ENCODE assay signal across 25 mouse cellular contexts in the genomic region with DNA sequence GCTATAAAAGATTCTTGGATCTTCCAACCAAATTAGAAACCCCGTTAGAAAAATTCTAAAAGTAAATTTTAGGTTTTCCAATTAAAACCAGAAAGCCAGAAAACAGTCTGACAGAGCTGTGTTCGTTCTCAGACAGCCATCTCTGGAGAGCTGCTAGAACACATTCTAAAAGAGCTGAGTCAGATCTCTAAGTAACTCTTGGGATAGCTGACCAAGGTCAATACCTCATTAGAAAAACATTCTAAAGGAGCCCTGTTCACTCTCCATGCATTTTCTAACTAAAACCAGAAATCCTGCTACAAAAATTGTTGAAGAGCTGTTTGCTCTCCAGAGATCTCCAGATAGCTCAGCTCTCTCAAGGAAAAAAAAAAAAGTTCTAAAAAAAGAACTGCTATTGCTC. TPM values are rescaled to one million over a fixed set of nuclear protein-coding genes. Genes with fewer than 3 reads are reported as not detected.
DNase-seq lines count a peak whose midpoint lies in the region; ATAC-seq and TF ChIP-seq lines count a peak whose summit lies in the region.
"Had no signal": no experiment of that assay in that cellular context is flagged by ENCODE, and none has a peak within 500 bp of the region (broad histone marks: within the 10 kb centered on the region; RNA-seq: fewer than 3 reads in every experiment).

No protein-coding gene starts in this region.

- no peaks in the 10 kb centered on the region for H3K36me3 ChIP-seq in ES-E14 (ENCODE audit: control insufficient read depth, insufficient read depth, low read length, poor library complexity, severe bottlenecking)
- no peaks in the 10 kb centered on the region for H3K36me3 ChIP-seq in heart, embryonic 11.5 days (ENCODE audit: control insufficient read depth, insufficient read depth, low read length)
- H3K36me3 ChIP-seq: embryonic facial prominence, embryonic 10.5 days; embryonic facial prominence, embryonic 12.5 days; forebrain, embryonic 15.5 days had no signal

- no peak for TF ChIP-seq POLR2A in embryonic fibroblast, embryonic 13.5 days (IDR thresholded peaks at IDR 0.05; ENCODE audit: low read depth, low read length)

- no peak for ATAC-seq in heart, embryonic 11.5 days (replicated peaks; ENCODE audit: insufficient number of reproducible peaks, low FRiP score, low TSS enrichment)
- ATAC-seq: activated CD4-positive, CD25-positive, alpha-beta regulatory T cell, adult 4 months; CD4-positive, CD25-positive, alpha-beta regulatory T cell, adult 4 months; forebrain, embryonic 13.5 days; forebrain, embryonic 15.5 days; forebrain, postnatal 0 days; Patski had no signal

- no peaks in the 10 kb centered on the region for H3K4me1 ChIP-seq in ES-E14 (ENCODE audit: control insufficient read depth in 2 of 2, insufficient read depth in 2 of 2, low read length in 2 of 2, poor library complexity in 1 of 2)
- H3K4me1 ChIP-seq in embryonic fibroblast, embryonic 13.5 days (ENCODE audit: control insufficient read depth, insufficient read depth, low read length) = peaks cover 5% of the 10 kb centered on the region
- no peaks in the 10 kb centered on the region for H3K4me1 ChIP-seq in heart, embryonic 11.5 days (ENCODE audit: control insufficient read depth, insufficient read depth, low read length)
- H3K4me1 ChIP-seq: embryonic facial prominence, embryonic 10.5 days; embryonic facial prominence, embryonic 12.5 days; forebrain, embryonic 13.5 days; forebrain, embryonic 15.5 days had no signal

- H3K4me3 ChIP-seq in ES-E14 (ENCODE audit: insufficient read depth in 1 of 2, low read depth in 1 of 2, low read length in 2 of 2, poor library complexity in 1 of 2, severe bottlenecking in 1 of 2) = no peak overlapping the region
- no peak overlapping the region for H3K4me3 ChIP-seq in embryonic fibroblast, embryonic 13.5 days (ENCODE audit: insufficient read depth, low read length)
- no peak overlapping the region for H3K4me3 ChIP-seq in heart, embryonic 11.5 days (ENCODE audit: low read depth, low read length)
- H3K4me3 ChIP-seq: embryonic facial prominence, embryonic 10.5 days; embryonic facial prominence, embryonic 12.5 days; erythroblast, embryonic 14.5 days; forebrain, embryonic 13.5 days; forebrain, embryonic 15.5 days had no signal

- in situ Hi-C loops in ES-E14 (cut with MboI; ENCODE audit: low sequenced_read_pairs in 2 of 2, unreplicated experiment in 2 of 2) = loop anchor here (25.0 kb wide), 1 partner anchor 417 kb away; no protein-coding TSS in a partner anchor

- no peak overlapping the region for H3K9ac ChIP-seq in ES-E14 (ENCODE audit: insufficient read depth, low read depth, low read length, poor library complexity, severe bottlenecking)
- H3K9ac ChIP-seq in heart, embryonic 11.5 days (ENCODE audit: low read depth, low read length) = no peak overlapping the region
- H3K9ac ChIP-seq: embryonic facial prominence, embryonic 12.5 days; forebrain, embryonic 13.5 days; forebrain, embryonic 15.5 days; forebrain, postnatal 0 days had no signal

- 52% methylated on average over 2 of the region's 2 CpGs for WGBS in heart, embryonic 11.5 days (ENCODE audit: insufficient replicate concordance)

- no peaks in the 10 kb centered on the region for H3K27me3 ChIP-seq in heart, embryonic 11.5 days (ENCODE audit: control insufficient read depth, insufficient read depth, low read length)
- H3K27me3 ChIP-seq: CH12.LX; embryonic facial prominence, embryonic 12.5 days; forebrain, embryonic 13.5 days; forebrain, embryonic 15.5 days; Patski had no signal

- peak; percentile 56 for DNase-seq in 3T3-L1 (ENCODE audit: low read depth, low spot score)
- no peak for DNase-seq in ES-E14 (ENCODE audit: low read depth, low spot score)
- DNase-seq in urinary bladder, postnatal 36 days (ENCODE audit: low spot score in 2 of 2) = no peak
- DNase-seq in kidney, postnatal 4 days = no peak
- DNase-seq: adrenal gland, adult 8-10 months; adrenal gland, postnatal 14 days; adrenal gland, postnatal 36 days; B cell, adult 2 months; cerebellum, adult 11-12 months; cerebellum, adult 2 months; cerebellum, adult 9-10 months; cerebellum, postnatal 10 days; cerebellum, postnatal 25 days; forebrain, postnatal 0 days had no signal

- no peak for TF ChIP-seq CTCF in embryonic fibroblast, embryonic 13.5 days (IDR thresholded peaks at IDR 0.05; ENCODE audit: borderline replicate concordance, insufficient read depth, low read length)

- H3K4me2 ChIP-seq in heart, embryonic 11.5 days = no peak overlapping the region
- H3K4me2 ChIP-seq: embryonic facial prominence, embryonic 12.5 days; forebrain, embryonic 13.5 days; forebrain, embryonic 15.5 days had no signal

- no peak overlapping the region for H3K27ac ChIP-seq in ES-E14 (ENCODE audit: insufficient read depth, low read depth, low read length, poor library complexity, severe bottlenecking)
- H3K27ac ChIP-seq in embryonic fibroblast, embryonic 13.5 days (ENCODE audit: insufficient read depth, low read length) = peak overlapping the region; percentile 87
- no peak overlapping the region for H3K27ac ChIP-seq in heart, embryonic 11.5 days (ENCODE audit: low read depth, low read length)
- H3K27ac ChIP-seq: embryonic facial prominence, embryonic 10.5 days; embryonic facial prominence, embryonic 12.5 days; forebrain, embryonic 13.5 days; forebrain, embryonic 15.5 days had no signal

- no peaks in the 10 kb centered on the region for H3K9me3 ChIP-seq in ES-E14 (ENCODE audit: control insufficient read depth, insufficient read depth, low read depth, low read length)
- H3K9me3 ChIP-seq in heart, embryonic 11.5 days (replicated peaks; ENCODE audit: control insufficient read depth, low read length) = no peaks in the 10 kb centered on the region
- H3K9me3 ChIP-seq: embryonic facial prominence, embryonic 10.5 days; embryonic facial prominence, embryonic 12.5 days; forebrain, embryonic 13.5 days; forebrain, embryonic 15.5 days had no signal

TF ChIP-seq in ES-E14, 5 proteins besides CTCF, POLR2A, EP300 and RAD21:
- TF ChIP-seq MAFK (IDR thresholded peaks at IDR 0.05; ENCODE audit: insufficient read depth, low read depth, low read length) (peak; percentile 60), CHD2 (IDR thresholded peaks at IDR 0.05; ENCODE audit: low read depth, low read length) (no peak), ZNF384 (IDR thresholded peaks at IDR 0.05; ENCODE audit: low read depth, low read length) (no peak), ZC3H11A (IDR thresholded peaks at IDR 0.05; ENCODE audit: borderline replicate concordance, low read depth, low read length) (no peak), HCFC1 (IDR thresholded peaks at IDR 0.05; ENCODE audit: borderline replicate concordance, insufficient read depth, low read length) (no peak)

RNA-seq across cellular contexts. Expression of a gene that starts 31.7 kb away (rescaled TPM):
- total RNA-seq in ES-E14 (2012; rRNA removed) = 44.2 and 46.7 TPM in 2 replicates
- polyA plus RNA-seq in embryonic fibroblast, embryonic 13.5 days (2011; ENCODE audit: insufficient read length, low read depth, missing spikeins) = 106 and 124 TPM in 2 replicates
- 17.3 and 19.0 TPM in 2 replicates for polyA plus RNA-seq in heart, embryonic 11.5 days (2014; fragmentation: Nextera tagmentation; extraction: Ambion mirVana)
